Mouse (Mus musculus) neutrophil, adult 59 days (primary cell): ENCODE measurements around the gene Klrb1c. TPM values are rescaled to one million over a fixed set of nuclear protein-coding genes. Genes with fewer than 3 reads are reported as not detected.

ENCODE experiments used
- total RNA-seq, 2 experiments: library from RNA; stranded (reverse); gene quantifications; 1 replicate in 1 of 2; 2 replicates in 1 of 2; pipeline ENCODE4 v1.2.4; 2023

The Klrb1c gene
- under 1 TPM in 1 of 2 experiments, not detected in 1; 0.33 TPM for total RNA-seq

DNA sequence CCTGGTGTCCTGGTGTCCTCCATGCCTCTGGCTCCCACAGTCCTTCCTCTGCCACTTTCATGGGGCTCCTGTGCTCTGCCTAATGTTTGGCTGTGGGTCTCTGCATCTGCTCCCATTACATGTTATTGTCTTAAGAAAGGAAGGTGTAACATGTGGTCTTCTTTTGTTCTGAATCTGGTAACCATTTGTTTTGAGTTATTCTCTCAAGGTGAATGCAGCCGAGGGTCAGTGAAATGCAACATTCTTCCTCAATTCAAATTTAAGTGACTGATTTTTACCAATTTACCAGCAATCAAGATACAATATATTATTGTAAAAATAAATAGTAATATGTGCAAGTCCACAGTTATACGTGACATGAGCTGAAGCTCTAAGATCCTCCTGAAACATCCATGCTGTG lies at the start of gene Klrb1c:
Gene Klrb1c (minus strand): TSS at position 101 of the 400 bp plus-strand sequence.

DNA sequence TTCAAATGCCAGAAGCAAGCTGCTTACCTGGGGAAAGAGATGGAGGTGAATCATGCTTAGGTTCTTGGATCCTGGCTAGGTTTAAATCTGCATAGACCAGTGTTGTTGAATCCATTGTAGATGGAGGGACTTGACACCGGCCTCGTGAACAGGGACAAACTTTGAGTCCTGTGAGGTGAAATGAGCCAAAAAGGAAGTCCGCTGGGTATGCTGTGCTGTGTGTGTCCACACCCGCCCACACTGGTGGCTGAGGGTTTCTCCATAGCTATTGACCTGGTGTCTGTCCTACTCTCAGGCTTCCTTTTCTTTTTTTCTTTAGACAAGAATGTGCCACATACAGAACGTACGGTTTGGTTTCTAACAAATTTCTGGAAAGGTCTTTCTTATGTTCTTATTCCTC lies 37.1 kb upstream of the Klrb1c start, which contains the start of the genes Gm44511 and Klrb1b:
Gene Gm44511 (minus strand): TSS at position 184 of the 400 bp plus-strand sequence.
Gene Klrb1b (minus strand): TSS at position 200 of the 400 bp plus-strand sequence.

Other genes starting within 250 kb of the Klrb1c start
- gene A2ml1, start 207.6 kb downstream of the Klrb1c start, total RNA-seq, result not detected
- gene Klrb1a, start 165.7 kb downstream of the Klrb1c start, total RNA-seq, result not detected
- under 1 TPM in 1 of 2 experiments, not detected in 1; 0.84 TPM for gene Clec2h, start 126.8 kb downstream of the Klrb1c start, total RNA-seq
- gene Klrb1, start 66.2 kb downstream of the Klrb1c start, total RNA-seq, result not detected
- gene Gm44511, start 37.1 kb upstream of the Klrb1c start, total RNA-seq, result not detected
- gene Klrb1b, start 37.1 kb upstream of the Klrb1c start, total RNA-seq, result not detected
- 10 to 100 TPM in 1 of 2 experiments, 1 to 10 TPM in 1; 7.4 to 16.4 TPM for gene Clec2i, start 98.4 kb upstream of the Klrb1c start, total RNA-seq
- gene BC035044, start 101.9 kb upstream of the Klrb1c start, total RNA-seq, result 10 to 100 TPM; 42.9 to 64.5 TPM
- 1 to 10 TPM; 4.0 to 5.1 TPM for gene Clec2g, start 145.2 kb upstream of the Klrb1c start, total RNA-seq